Mouse (Mus musculus) megakaryocyte, embryonic 14.5 days (primary cell): ENCODE data around the gene Pde4b.

ENCODE experiments used
- FLI1 ChIP-seq: IDR thresholded peaks from 2 replicates; pipeline ENCODE4 v1.6.1; 2012; ENCODE audit warnings: low read length, inconsistent platforms, mixed read lengths
- GATA1 ChIP-seq: IDR thresholded peaks from 3 replicates; pipeline ENCODE4 v1.6.1; 2012; ENCODE audit warnings: mixed read lengths, low read length, inconsistent platforms, borderline replicate concordance

DNA sequence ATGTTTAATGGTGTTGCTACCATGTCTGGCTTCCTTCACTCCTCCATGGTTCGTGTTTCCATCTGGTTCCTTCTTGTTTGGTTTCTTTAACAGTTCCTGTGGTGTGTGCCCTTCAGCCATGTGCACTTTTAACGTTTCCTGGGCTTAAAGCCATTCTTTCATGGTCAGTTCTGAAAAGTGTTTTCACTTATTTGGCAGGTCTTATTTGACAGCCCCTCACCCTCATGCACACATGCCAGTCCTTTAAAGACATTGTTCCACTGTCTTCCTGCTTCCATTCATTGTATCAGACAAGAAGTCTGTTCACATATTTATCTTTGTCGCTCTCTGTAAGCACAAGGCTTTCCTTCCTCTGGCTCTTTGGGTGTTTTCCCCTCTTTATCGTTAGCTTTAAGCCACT, 530.4 kb downstream of the Pde4b start:
- TF ChIP-seq FLI1 (no peak), GATA1 (no peak)
